In the genomic region with DNA sequence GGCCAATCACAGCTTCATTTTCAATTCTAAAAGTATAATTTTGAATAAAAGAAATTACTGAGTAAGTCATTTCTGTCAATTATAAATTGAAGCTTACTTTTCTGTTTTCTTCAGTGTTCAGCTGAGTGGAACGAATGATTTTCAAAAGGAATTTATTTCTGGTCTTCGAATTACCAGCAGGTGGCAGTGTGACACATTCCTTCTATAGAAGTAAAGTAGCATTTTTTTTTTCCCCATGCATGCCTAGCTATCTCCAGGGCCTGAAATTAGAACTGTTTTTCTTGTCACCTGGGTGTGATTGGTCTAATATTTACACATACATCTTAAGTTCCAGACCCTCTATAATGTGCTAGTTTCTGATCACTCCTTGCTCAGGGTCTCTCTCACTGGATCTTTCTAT, we compare ENCODE assay signal across 11 mouse cellular contexts.
DNase-seq lines count a peak whose midpoint lies in the region; ATAC-seq and TF ChIP-seq lines count a peak whose summit lies in the region.
"Had no signal": no experiment of that assay in that cellular context is flagged by ENCODE, and none has a peak within 500 bp of the region (broad histone marks: within the 10 kb centered on the region; RNA-seq: fewer than 3 reads in every experiment).

No protein-coding gene starts in this region.

- in situ Hi-C loops in Patski (cut with MboI; ENCODE audit: low pct_unique_long_range_greater_than_20kb): loop anchor here (10.0 kb wide), 1 partner anchor 508 kb away; no protein-coding TSS in a partner anchor

- no peaks in the 10 kb centered on the region for H3K4me1 ChIP-seq in forebrain, postnatal 0 days (ENCODE audit: insufficient read depth)
- no peaks in the 10 kb centered on the region for H3K4me1 ChIP-seq in forebrain, embryonic 15.5 days
- H3K4me1 ChIP-seq in limb, embryonic 11.5 days (ENCODE audit: control insufficient read depth, insufficient read depth, low read length): no peaks in the 10 kb centered on the region
- H3K4me1 ChIP-seq in limb, embryonic 10.5 days: no peaks in the 10 kb centered on the region
- no peaks in the 10 kb centered on the region for H3K4me1 ChIP-seq in limb, embryonic 14.5 days (ENCODE audit: control insufficient read depth, insufficient read depth, low read length)
- H3K4me1 ChIP-seq in liver, embryonic 12.5 days: no peaks in the 10 kb centered on the region
- H3K4me1 ChIP-seq: embryonic facial prominence, embryonic 13.5 days; neural tube, embryonic 12.5 days had no signal

- no peaks in the 10 kb centered on the region for H3K27me3 ChIP-seq in forebrain, postnatal 0 days (ENCODE audit: insufficient read depth, low read length)
- no peaks in the 10 kb centered on the region for H3K27me3 ChIP-seq in forebrain, embryonic 15.5 days
- H3K27me3 ChIP-seq in limb, embryonic 11.5 days (ENCODE audit: control insufficient read depth, insufficient read depth, low read length): no peaks in the 10 kb centered on the region
- peaks cover 22% of the 10 kb centered on the region; the same call in 1 of the 2 replicates for H3K27me3 ChIP-seq in limb, embryonic 10.5 days (ENCODE audit: low read depth, poor library complexity, severe bottlenecking)
- H3K27me3 ChIP-seq in Patski: peaks cover 24% of the 10 kb centered on the region
- H3K27me3 ChIP-seq in limb, embryonic 14.5 days (ENCODE audit: control insufficient read depth, insufficient read depth, low read length): no peaks in the 10 kb centered on the region
- H3K27me3 ChIP-seq in liver, embryonic 12.5 days (replicated peaks): no peaks in the 10 kb centered on the region
- H3K27me3 ChIP-seq: embryonic facial prominence, embryonic 13.5 days; neural tube, embryonic 12.5 days had no signal

- WGBS in forebrain, postnatal 0 days: 25% methylated on average over 2 of the region's 2 CpGs
- 34% methylated on average over 2 of the region's 2 CpGs for WGBS in forebrain, embryonic 15.5 days
- WGBS in limb, embryonic 11.5 days: 22% methylated on average over 2 of the region's 2 CpGs
- WGBS in limb, embryonic 10.5 days: 26% methylated on average over 2 of the region's 2 CpGs
- 21% methylated on average over 2 of the region's 2 CpGs for WGBS in limb, embryonic 14.5 days
- 16% methylated on average over 2 of the region's 2 CpGs for WGBS in liver, embryonic 12.5 days (ENCODE audit: insufficient replicate concordance)

- CTCF ChIA-PET in Patski (lab: Charles Lee): interaction anchor here (0.8 to 1.2 kb wide), 2 partner anchors 10 to 26 kb away, joined by 3 read pairs; no protein-coding TSS in a partner anchor

- TF ChIP-seq CTCF in forebrain, postnatal 0 days (IDR thresholded peaks at IDR 0.05; ENCODE audit: low read depth): peak; percentile 57
- peak; percentile 45 for TF ChIP-seq CTCF in Patski (IDR thresholded peaks at IDR 0.05)

- H3K9ac ChIP-seq in forebrain, postnatal 0 days: no peak overlapping the region
- no peak overlapping the region for H3K9ac ChIP-seq in forebrain, embryonic 15.5 days (replicated peaks)
- no peak overlapping the region for H3K9ac ChIP-seq in limb, embryonic 11.5 days (ENCODE audit: low read length)
- no peak overlapping the region for H3K9ac ChIP-seq in limb, embryonic 14.5 days (ENCODE audit: low read depth, low read length, severe bottlenecking)
- H3K9ac ChIP-seq in liver, embryonic 12.5 days: no peak overlapping the region
- H3K9ac ChIP-seq: embryonic facial prominence, embryonic 13.5 days; neural tube, embryonic 12.5 days had no signal

- H3K4me3 ChIP-seq in forebrain, postnatal 0 days (ENCODE audit: low read depth, low read length): no peak overlapping the region
- no peak overlapping the region for H3K4me3 ChIP-seq in forebrain, embryonic 15.5 days
- H3K4me3 ChIP-seq in limb, embryonic 11.5 days (ENCODE audit: low read depth, low read length): no peak overlapping the region
- H3K4me3 ChIP-seq in limb, embryonic 10.5 days: no peak overlapping the region
- no peak overlapping the region for H3K4me3 ChIP-seq in limb, embryonic 14.5 days (replicated peaks; ENCODE audit: low read length)
- no peak overlapping the region for H3K4me3 ChIP-seq in liver, embryonic 12.5 days
- H3K4me3 ChIP-seq: embryonic facial prominence, embryonic 13.5 days; neural tube, embryonic 12.5 days had no signal

- POLR2A ChIA-PET in Patski (lab: Charles Lee): no interaction called here

- H3K36me3 ChIP-seq in forebrain, postnatal 0 days (ENCODE audit: insufficient read depth): no peaks in the 10 kb centered on the region
- H3K36me3 ChIP-seq in forebrain, embryonic 15.5 days: no peaks in the 10 kb centered on the region
- H3K36me3 ChIP-seq in limb, embryonic 11.5 days (ENCODE audit: control insufficient read depth, insufficient read depth, low read length): no peaks in the 10 kb centered on the region
- no peaks in the 10 kb centered on the region for H3K36me3 ChIP-seq in limb, embryonic 10.5 days
- H3K36me3 ChIP-seq in limb, embryonic 14.5 days (ENCODE audit: control insufficient read depth, insufficient read depth, low read length): no peaks in the 10 kb centered on the region
- H3K36me3 ChIP-seq in liver, embryonic 12.5 days: no peaks in the 10 kb centered on the region
- H3K36me3 ChIP-seq: embryonic facial prominence, embryonic 13.5 days; G1E; neural tube, embryonic 12.5 days had no signal

- TF ChIP-seq POLR2A in limb, embryonic 14.5 days (IDR thresholded peaks at IDR 0.05; ENCODE audit: borderline replicate concordance, extremely low read depth, insufficient read depth, insufficient read length): no peak

- no peak for ATAC-seq in forebrain, postnatal 0 days
- no peak for ATAC-seq in forebrain, embryonic 15.5 days (replicated peaks)
- no peak for ATAC-seq in limb, embryonic 11.5 days (ENCODE audit: insufficient number of reproducible peaks, low FRiP score, low TSS enrichment, low read depth)
- ATAC-seq in Patski: no peak
- no peak for ATAC-seq in limb, embryonic 14.5 days (ENCODE audit: low FRiP score, low read depth)
- ATAC-seq in megakaryocyte-erythroid progenitor cell, adult 5-6 weeks (replicated peaks; ENCODE audit: low FRiP score, low TSS enrichment, poor library complexity, severe bottlenecking): no peak
- no peak for ATAC-seq in liver, embryonic 12.5 days

- H3K9me3 ChIP-seq in forebrain, postnatal 0 days (ENCODE audit: low read length): no peaks in the 10 kb centered on the region
- H3K9me3 ChIP-seq in forebrain, embryonic 15.5 days: no peaks in the 10 kb centered on the region
- no peaks in the 10 kb centered on the region for H3K9me3 ChIP-seq in limb, embryonic 11.5 days (ENCODE audit: control insufficient read depth, low read length)
- H3K9me3 ChIP-seq in limb, embryonic 10.5 days (replicated peaks): no peaks in the 10 kb centered on the region
- no peaks in the 10 kb centered on the region for H3K9me3 ChIP-seq in limb, embryonic 14.5 days (ENCODE audit: control insufficient read depth, low read length)
- H3K9me3 ChIP-seq in liver, embryonic 12.5 days (replicated peaks): no peaks in the 10 kb centered on the region
- H3K9me3 ChIP-seq: embryonic facial prominence, embryonic 13.5 days; G1E; neural tube, embryonic 12.5 days had no signal

- peak; percentile 63 for DNase-seq in forebrain, postnatal 0 days
- DNase-seq in limb, embryonic 11.5 days (ENCODE audit: low spot score): peak; percentile 20
- DNase-seq in limb, embryonic 10.5 days (ENCODE audit: low spot score): no peak
- DNase-seq in Patski (ENCODE audit: low read depth, low spot score): no peak
- peak; percentile 68 for DNase-seq in limb, embryonic 14.5 days (ENCODE audit: low spot score)

- H3K4me2 ChIP-seq in forebrain, postnatal 0 days (ENCODE audit: low read depth): no peak overlapping the region
- H3K4me2 ChIP-seq in forebrain, embryonic 15.5 days (replicated peaks): no peak overlapping the region
- H3K4me2 ChIP-seq in limb, embryonic 11.5 days (ENCODE audit: low read depth, severe bottlenecking): no peak overlapping the region
- H3K4me2 ChIP-seq in limb, embryonic 14.5 days (replicated peaks; ENCODE audit: low read depth, low read length, severe bottlenecking): no peak overlapping the region
- no peak overlapping the region for H3K4me2 ChIP-seq in liver, embryonic 12.5 days
- H3K4me2 ChIP-seq: embryonic facial prominence, embryonic 13.5 days; neural tube, embryonic 12.5 days had no signal

- no peak overlapping the region for H3K27ac ChIP-seq in forebrain, postnatal 0 days (ENCODE audit: low read depth, low read length)
- no peak overlapping the region for H3K27ac ChIP-seq in forebrain, embryonic 15.5 days (replicated peaks)
- H3K27ac ChIP-seq in limb, embryonic 11.5 days (replicated peaks; ENCODE audit: low read depth, low read length): no peak overlapping the region
- H3K27ac ChIP-seq in limb, embryonic 10.5 days: no peak overlapping the region
- H3K27ac ChIP-seq in limb, embryonic 14.5 days (replicated peaks; ENCODE audit: low read depth, low read length): no peak overlapping the region
- H3K27ac ChIP-seq in liver, embryonic 12.5 days: no peak overlapping the region
- H3K27ac ChIP-seq: embryonic facial prominence, embryonic 13.5 days; neural tube, embryonic 12.5 days had no signal

Comparison
In these comparisons a context has a peak if more than half of its experiments do, and no peak if none do; other contexts are left out.
1. DNase-seq: peak in forebrain, postnatal 0 days (single experiment), limb, embryonic 11.5 days (single experiment) and limb, embryonic 14.5 days (single experiment); none in limb, embryonic 10.5 days (single experiment) and Patski (single experiment).